10 mouse cellular contexts compared by ENCODE assay signal in genomic region chr2:115853221-115853620, GRCm38 (mm10).
DNase-seq lines count a peak whose midpoint lies in the region; ATAC-seq and TF ChIP-seq lines count a peak whose summit lies in the region.
"Had no signal": no experiment of that assay in that cellular context is flagged by ENCODE, and none has a peak within 500 bp of the region (broad histone marks: within the 10 kb centered on the region; RNA-seq: fewer than 3 reads in every experiment).

No protein-coding gene starts in this region.

- H3K4me3 ChIP-seq in midbrain, embryonic 10.5 days = peak overlapping the region; percentile 49; the same call in 1 of the 2 replicates
- no peak overlapping the region; the same call in 1 of the 2 replicates for H3K4me3 ChIP-seq in midbrain, embryonic 16.5 days (ENCODE audit: low read depth, low read length)
- no peak overlapping the region for H3K4me3 ChIP-seq in limb, embryonic 11.5 days (ENCODE audit: low read depth, low read length)
- H3K4me3 ChIP-seq in stomach, postnatal 0 days (ENCODE audit: low read depth, low read length) = no peak overlapping the region

- no peaks in the 10 kb centered on the region for H3K9me3 ChIP-seq in midbrain, embryonic 10.5 days (replicated peaks)
- H3K9me3 ChIP-seq in midbrain, embryonic 16.5 days (replicated peaks; ENCODE audit: control insufficient read depth, low read length, poor library complexity, severe bottlenecking) = no peaks in the 10 kb centered on the region
- no peaks in the 10 kb centered on the region for H3K9me3 ChIP-seq in limb, embryonic 11.5 days (ENCODE audit: control insufficient read depth, low read length)
- no peaks in the 10 kb centered on the region for H3K9me3 ChIP-seq in stomach, postnatal 0 days (ENCODE audit: control insufficient read depth, low read length)
- H3K9me3 ChIP-seq: limb, embryonic 15.5 days had no signal

- peak; percentile 27 for DNase-seq in embryo, embryonic 10.5 days (ENCODE audit: low spot score)
- DNase-seq in embryo, embryonic 9.5 days (ENCODE audit: extremely low spot score) = no peak
- no peak for DNase-seq in midbrain, embryonic 10.5 days (ENCODE audit: low spot score)
- peak; percentile 28 for DNase-seq in limb, embryonic 11.5 days (ENCODE audit: low spot score)
- DNase-seq in stomach, postnatal 0 days (ENCODE audit: low spot score) = no peak
- DNase-seq in frontal cortex, adult 2 months (ENCODE audit: extremely low spot score in 1 of 2, low spot score in 1 of 2) = no peak
- no peak for DNase-seq in thymus, postnatal 14 days
- DNase-seq: right cerebral cortex, postnatal 25 days had no signal

- ATAC-seq in midbrain, embryonic 16.5 days = no peak
- no peak for ATAC-seq in limb, embryonic 11.5 days (ENCODE audit: insufficient number of reproducible peaks, low FRiP score, low TSS enrichment, low read depth)
- no peak for ATAC-seq in stomach, postnatal 0 days (ENCODE audit: low FRiP score, low TSS enrichment)

- no peak overlapping the region for H3K27ac ChIP-seq in midbrain, embryonic 10.5 days (replicated peaks)
- no peak overlapping the region for H3K27ac ChIP-seq in midbrain, embryonic 16.5 days (ENCODE audit: low read length)
- H3K27ac ChIP-seq in limb, embryonic 11.5 days (replicated peaks; ENCODE audit: low read depth, low read length) = no peak overlapping the region
- H3K27ac ChIP-seq in stomach, postnatal 0 days (replicated peaks) = no peak overlapping the region
- H3K27ac ChIP-seq: limb, embryonic 15.5 days had no signal

- H3K4me2 ChIP-seq in midbrain, embryonic 16.5 days (ENCODE audit: low read length) = no peak overlapping the region; the same call in 1 of the 2 replicates
- H3K4me2 ChIP-seq in limb, embryonic 11.5 days (ENCODE audit: low read depth, severe bottlenecking) = no peak overlapping the region
- peak overlapping the region; percentile 55; the same call in 1 of the 2 replicates for H3K4me2 ChIP-seq in stomach, postnatal 0 days (replicated peaks; ENCODE audit: low read depth)

- H3K9ac ChIP-seq in midbrain, embryonic 16.5 days (ENCODE audit: low read depth, low read length) = no peak overlapping the region
- H3K9ac ChIP-seq in limb, embryonic 11.5 days (ENCODE audit: low read length) = no peak overlapping the region
- H3K9ac ChIP-seq in stomach, postnatal 0 days (ENCODE audit: low read length) = no peak overlapping the region
- H3K9ac ChIP-seq: limb, embryonic 15.5 days had no signal

- no peak for TF ChIP-seq CTCF in stomach, postnatal 0 days (IDR thresholded peaks at IDR 0.05; ENCODE audit: low read depth)

- H3K4me1 ChIP-seq in midbrain, embryonic 10.5 days = peaks cover 47% of the 10 kb centered on the region
- peaks cover 9% of the 10 kb centered on the region for H3K4me1 ChIP-seq in midbrain, embryonic 16.5 days (ENCODE audit: control insufficient read depth, insufficient read depth, low read length)
- peaks cover 5% of the 10 kb centered on the region for H3K4me1 ChIP-seq in limb, embryonic 11.5 days (ENCODE audit: control insufficient read depth, insufficient read depth, low read length)
- H3K4me1 ChIP-seq in stomach, postnatal 0 days (replicated peaks; ENCODE audit: control insufficient read depth, insufficient read depth) = peaks cover 4% of the 10 kb centered on the region

- H3K27me3 ChIP-seq in midbrain, embryonic 10.5 days (ENCODE audit: low read depth, poor library complexity, severe bottlenecking) = peaks cover 84% of the 10 kb centered on the region
- peaks cover 20% of the 10 kb centered on the region for H3K27me3 ChIP-seq in midbrain, embryonic 16.5 days (ENCODE audit: control insufficient read depth, insufficient read depth, low read depth, low read length)
- H3K27me3 ChIP-seq in limb, embryonic 11.5 days (ENCODE audit: control insufficient read depth, insufficient read depth, low read length) = peaks cover 53% of the 10 kb centered on the region
- no peaks in the 10 kb centered on the region for H3K27me3 ChIP-seq in stomach, postnatal 0 days (ENCODE audit: control insufficient read depth, insufficient read depth, low read length)

- 4% methylated on average over 4 of the region's 4 CpGs for WGBS in midbrain, embryonic 10.5 days
- whole genome bisulfite sequencing in midbrain, embryonic 16.5 days = 5% methylated on average over 4 of the region's 4 CpGs
- 16% methylated on average over 4 of the region's 4 CpGs for WGBS in limb, embryonic 11.5 days
- WGBS in stomach, postnatal 0 days = 60% methylated on average over 4 of the region's 4 CpGs

- no peak for TF ChIP-seq EP300 in stomach, postnatal 0 days (optimal IDR thresholded peaks at IDR 0.05)

- H3K36me3 ChIP-seq in midbrain, embryonic 10.5 days = no peaks in the 10 kb centered on the region
- H3K36me3 ChIP-seq in midbrain, embryonic 16.5 days (ENCODE audit: control insufficient read depth, insufficient read depth, low read length) = no peaks in the 10 kb centered on the region
- H3K36me3 ChIP-seq in limb, embryonic 11.5 days (ENCODE audit: control insufficient read depth, insufficient read depth, low read length) = no peaks in the 10 kb centered on the region
- no peaks in the 10 kb centered on the region for H3K36me3 ChIP-seq in stomach, postnatal 0 days (ENCODE audit: control insufficient read depth, insufficient read depth, low read length)
- H3K36me3 ChIP-seq: limb, embryonic 15.5 days had no signal

Comparison
In these comparisons a context has a peak if more than half of its experiments do, and no peak if none do; other contexts are left out.
1. DNase-seq: peak in embryo, embryonic 10.5 days (single experiment) and limb, embryonic 11.5 days (single experiment); none in embryo, embryonic 9.5 days (single experiment), midbrain, embryonic 10.5 days (single experiment), stomach, postnatal 0 days (single experiment), frontal cortex, adult 2 months (0 of 2) and thymus, postnatal 14 days (single experiment).